Mouse (Mus musculus): ENCODE data around the gene Ehf. TPM values are rescaled to one million over a fixed set of nuclear protein-coding genes. Genes with fewer than 3 reads are reported as not detected.
A peak's percentile ranks its signal among the peaks of the same experiment; 100 is the strongest.

Ehf gene
- polyA plus RNA-seq (2016; fragmentation: Nextera tagmentation; extraction: Ambion mirVana), result not detected in 2 replicates

GRCm38 (mm10) chr2:103303132-103303531 lies at the start of gene Ehf:
Gene Ehf, minus strand, starts transcription at chr2:103303278.
- Histone ChIP-seq H3K9me3 (no peaks in the 10 kb centered on the region), H3K36me3 (no peaks in the 10 kb centered on the region), H3K27ac (no peak within 1 kb of the TSS), H3K4me1 (peaks cover 15% of the 10 kb centered on the region), H3K4me3 (no peak within 1 kb of the TSS), H3K27me3 (ENCODE audit: insufficient read depth, poor library complexity, severe bottlenecking) (no peaks in the 10 kb centered on the region; the same call in 1 of the 2 replicates)
- DNase-seq (ENCODE audit: low spot score), result no peak
- 38% methylated on average over 9 of the region's 9 CpGs for WGBS

GRCm38 (mm10) chr2:103347417-103347891 lies 44.4 kb upstream of the Ehf start:
- peaks cover 5% of the 10 kb centered on the region; the same call in 1 of the 2 replicates for H3K27me3 ChIP-seq (ENCODE audit: insufficient read depth, poor library complexity, severe bottlenecking)
- H3K36me3 ChIP-seq, result no peaks in the 10 kb centered on the region
- 4% methylated on average over 5 of the region's 5 CpGs for WGBS
- peak overlapping the region; percentile 36 for H3K4me3 ChIP-seq
- no peak for DNase-seq (ENCODE audit: low spot score)
- no peaks in the 10 kb centered on the region for H3K9me3 ChIP-seq
- peaks cover 4% of the 10 kb centered on the region; the same call in 1 of the 2 replicates for H3K4me1 ChIP-seq
- no peak overlapping the region for H3K27ac ChIP-seq

- 70% methylated on average over 3 of the region's 3 CpGs for WGBS
Measured at GRCm38 (mm10) chr2:103346751-103347289, 43.7 kb upstream of the Ehf start.

GRCm38 (mm10) chr2:103343611-103344010 lies 40.5 kb upstream of the Ehf start:
- H3K36me3 ChIP-seq, result no peaks in the 10 kb centered on the region
- no peak overlapping the region for H3K4me3 ChIP-seq
- H3K4me1 ChIP-seq, result peaks cover 4% of the 10 kb centered on the region; the same call in 1 of the 2 replicates
- WGBS, result 81% methylated on average over 7 of the region's 7 CpGs
- H3K9me3 ChIP-seq, result no peaks in the 10 kb centered on the region
- H3K27ac ChIP-seq, result no peak overlapping the region
- no peaks in the 10 kb centered on the region for H3K27me3 ChIP-seq (ENCODE audit: insufficient read depth, poor library complexity, severe bottlenecking)
- DNase-seq (ENCODE audit: low spot score), result no peak

More at GRCm38 (mm10) chr2:103346751-103347289, 43.7 kb upstream of the Ehf start:
- no peak for DNase-seq (ENCODE audit: low spot score)
- H3K4me1 ChIP-seq, result peaks cover 4% of the 10 kb centered on the region; the same call in 1 of the 2 replicates
- H3K9me3 ChIP-seq, result no peaks in the 10 kb centered on the region
- no peaks in the 10 kb centered on the region for H3K36me3 ChIP-seq
- peaks cover 5% of the 10 kb centered on the region; the same call in 1 of the 2 replicates for H3K27me3 ChIP-seq (ENCODE audit: insufficient read depth, poor library complexity, severe bottlenecking)
- H3K27ac ChIP-seq, result no peak overlapping the region
- no peak overlapping the region for H3K4me3 ChIP-seq

- DNase-seq (ENCODE audit: low spot score), result no peak
- no peak overlapping the region for H3K27ac ChIP-seq
- 88% methylated on average over 1 of the region's 1 CpGs for WGBS
- H3K9me3 ChIP-seq, result no peaks in the 10 kb centered on the region
- no peaks in the 10 kb centered on the region for H3K4me1 ChIP-seq
- no peak overlapping the region for H3K4me3 ChIP-seq
- H3K27me3 ChIP-seq (ENCODE audit: insufficient read depth, poor library complexity, severe bottlenecking), result no peaks in the 10 kb centered on the region
- H3K36me3 ChIP-seq, result no peaks in the 10 kb centered on the region
Measured at GRCm38 (mm10) chr2:103342123-103342522, 39.0 kb upstream of the Ehf start.

- whole genome bisulfite sequencing, result 84% methylated on average over 1 of the region's 1 CpGs
- no peaks in the 10 kb centered on the region for H3K27me3 ChIP-seq (ENCODE audit: insufficient read depth, poor library complexity, severe bottlenecking)
- no peak overlapping the region for H3K27ac ChIP-seq
Measured at GRCm38 (mm10) chr2:103341375-103341971, 38.4 kb upstream of the Ehf start.

GRCm38 (mm10) chr2:103338706-103339105 lies 35.6 kb upstream of the Ehf start:
- peak; percentile 61 for DNase-seq (ENCODE audit: low spot score)
- Histone ChIP-seq H3K4me1 (no peaks in the 10 kb centered on the region), H3K9me3 (no peaks in the 10 kb centered on the region), H3K27me3 (ENCODE audit: insufficient read depth, poor library complexity, severe bottlenecking) (no peaks in the 10 kb centered on the region), H3K27ac (no peak overlapping the region), H3K36me3 (no peaks in the 10 kb centered on the region), H3K4me3 (no peak overlapping the region)
- 77% methylated on average over 6 of the region's 6 CpGs for WGBS

More at GRCm38 (mm10) chr2:103341375-103341971, 38.4 kb upstream of the Ehf start:
- DNase-seq (ENCODE audit: low spot score), result peak; percentile 6
- H3K9me3 ChIP-seq, result no peaks in the 10 kb centered on the region
- H3K4me3 ChIP-seq, result no peak overlapping the region
- no peaks in the 10 kb centered on the region for H3K36me3 ChIP-seq
- H3K4me1 ChIP-seq, result no peaks in the 10 kb centered on the region

- Histone ChIP-seq H3K4me3 (no peak overlapping the region), H3K4me1 (no peaks in the 10 kb centered on the region), H3K36me3 (no peaks in the 10 kb centered on the region), H3K9me3 (no peaks in the 10 kb centered on the region), H3K27ac (no peak overlapping the region), H3K27me3 (ENCODE audit: insufficient read depth, poor library complexity, severe bottlenecking) (no peaks in the 10 kb centered on the region)
- DNase-seq (ENCODE audit: low spot score), result no peak
- 86% methylated on average over 3 of the region's 3 CpGs for WGBS
Measured at GRCm38 (mm10) chr2:103337370-103337769, 34.3 kb upstream of the Ehf start.

GRCm38 (mm10) chr2:103336621-103337020 lies 33.5 kb upstream of the Ehf start:
- 78% methylated on average over 11 of the region's 11 CpGs for WGBS
- Histone ChIP-seq H3K36me3 (no peaks in the 10 kb centered on the region), H3K27ac (no peak overlapping the region), H3K4me1 (no peaks in the 10 kb centered on the region), H3K4me3 (no peak overlapping the region), H3K27me3 (ENCODE audit: insufficient read depth, poor library complexity, severe bottlenecking) (no peaks in the 10 kb centered on the region), H3K9me3 (no peaks in the 10 kb centered on the region)
- DNase-seq (ENCODE audit: low spot score), result peak; percentile 67

- Histone ChIP-seq H3K9me3 (no peaks in the 10 kb centered on the region), H3K4me3 (no peak overlapping the region), H3K27me3 (ENCODE audit: insufficient read depth, poor library complexity, severe bottlenecking) (no peaks in the 10 kb centered on the region), H3K27ac (no peak overlapping the region), H3K4me1 (no peaks in the 10 kb centered on the region), H3K36me3 (no peaks in the 10 kb centered on the region)
- 87% methylated on average over 3 of the region's 3 CpGs for WGBS
- DNase-seq (ENCODE audit: low spot score), result peak; percentile 33
Measured at GRCm38 (mm10) chr2:103336000-103336399, 32.9 kb upstream of the Ehf start.

- Histone ChIP-seq H3K27ac (no peak overlapping the region), H3K4me3 (no peak overlapping the region), H3K9me3 (no peaks in the 10 kb centered on the region), H3K4me1 (peaks cover 4% of the 10 kb centered on the region; the same call in 1 of the 2 replicates), H3K27me3 (ENCODE audit: insufficient read depth, poor library complexity, severe bottlenecking) (no peaks in the 10 kb centered on the region), H3K36me3 (no peaks in the 10 kb centered on the region)
- 81% methylated on average over 3 of the region's 3 CpGs for WGBS
- no peak for DNase-seq (ENCODE audit: low spot score)
Measured at GRCm38 (mm10) chr2:103331666-103332191, 28.7 kb upstream of the Ehf start.

GRCm38 (mm10) chr2:103328731-103329130 lies 25.7 kb upstream of the Ehf start:
- 0 out of 2 replicates have a peak, but pooled peaks cover 6% of the 10 kb centered on the region for H3K27me3 ChIP-seq (ENCODE audit: insufficient read depth, poor library complexity, severe bottlenecking)
- H3K36me3 ChIP-seq, result no peaks in the 10 kb centered on the region
- no peak overlapping the region for H3K4me3 ChIP-seq
- H3K9me3 ChIP-seq, result no peaks in the 10 kb centered on the region
- H3K4me1 ChIP-seq, result peaks cover 9% of the 10 kb centered on the region; the same call in 1 of the 2 replicates
- H3K27ac ChIP-seq, result no peak overlapping the region
- 64% methylated on average over 4 of the region's 4 CpGs for WGBS
- DNase-seq (ENCODE audit: low spot score), result no peak

Data from heart, embryonic 10.5 days (tissue).